Mouse (Mus musculus): ENCODE results near the gene Ccnd3.

- TF ChIP-seq CTCF (IDR thresholded peaks at IDR 0.05; ENCODE audit: borderline replicate concordance, insufficient read depth, low read length) (no peak), POLR2A (IDR thresholded peaks at IDR 0.05; ENCODE audit: low read depth, low read length) (no peak)
Measured at GRCm38 (mm10) chr17:47616652-47617051, 111.8 kb downstream of the Ccnd3 start.
